Mouse (Mus musculus): ENCODE results near the gene B9d2. TPM values are rescaled to one million over a fixed set of nuclear protein-coding genes. Genes with fewer than 3 reads are reported as not detected.

Gene B9d2
- polyA plus RNA-seq, 1 experiment from 2014 or later = 26.4 TPM

GRCm38 (mm10) chr7:25655601-25656428, 24.8 kb upstream of the B9d2 start:
- Histone ChIP-seq H3K27ac (no peak overlapping the region), H3K36me3 (no peaks in the 10 kb centered on the region; the same call in 1 of the 2 replicates), H3K9me3 (no peaks in the 10 kb centered on the region), H3K4me2 (no peak overlapping the region), H3K4me3 (no peak overlapping the region), H3K4me1 (peaks cover 20% of the 10 kb centered on the region), H3K9ac (no peak overlapping the region), H3K27me3 (no peaks in the 10 kb centered on the region)
- 73% methylated on average over 11 of the region's 11 CpGs for WGBS
- no peak for ATAC-seq (ENCODE audit: insufficient number of reproducible peaks, insufficient read depth, low FRiP score, low TSS enrichment, low read depth)

DNA sequence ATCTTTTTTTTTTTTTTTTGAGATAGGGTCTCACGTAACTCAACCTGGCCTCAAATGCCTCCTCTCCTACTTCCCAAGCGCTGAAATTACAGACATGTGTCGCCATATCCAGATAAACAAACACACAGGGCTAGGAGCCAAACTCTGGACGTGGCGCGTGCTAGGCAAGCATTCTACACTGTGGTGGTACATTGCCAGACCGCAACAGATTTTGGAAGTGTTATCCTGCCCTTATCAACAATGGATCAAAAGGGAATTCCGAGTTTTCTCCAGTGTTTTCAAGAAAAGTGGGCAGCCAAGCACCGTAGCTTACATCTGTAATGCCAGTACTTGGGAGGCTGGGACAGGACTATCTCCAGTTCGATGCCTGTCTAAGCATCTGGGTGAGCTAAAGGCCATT, 22.8 kb upstream of the B9d2 start:
- WGBS = 35% methylated on average over 10 of the region's 10 CpGs
- Histone ChIP-seq H3K4me2 (peak overlapping the region; percentile 86), H3K36me3 (peaks cover 9% of the 10 kb centered on the region), H3K9me3 (no peaks in the 10 kb centered on the region), H3K4me1 (peaks cover 20% of the 10 kb centered on the region), H3K27me3 (no peaks in the 10 kb centered on the region), H3K9ac (peak overlapping the region; percentile 80), H3K27ac (no peak overlapping the region), H3K4me3 (peak overlapping the region; percentile 71)
- no peak for ATAC-seq (ENCODE audit: insufficient number of reproducible peaks, insufficient read depth, low FRiP score, low TSS enrichment, low read depth)

DNA sequence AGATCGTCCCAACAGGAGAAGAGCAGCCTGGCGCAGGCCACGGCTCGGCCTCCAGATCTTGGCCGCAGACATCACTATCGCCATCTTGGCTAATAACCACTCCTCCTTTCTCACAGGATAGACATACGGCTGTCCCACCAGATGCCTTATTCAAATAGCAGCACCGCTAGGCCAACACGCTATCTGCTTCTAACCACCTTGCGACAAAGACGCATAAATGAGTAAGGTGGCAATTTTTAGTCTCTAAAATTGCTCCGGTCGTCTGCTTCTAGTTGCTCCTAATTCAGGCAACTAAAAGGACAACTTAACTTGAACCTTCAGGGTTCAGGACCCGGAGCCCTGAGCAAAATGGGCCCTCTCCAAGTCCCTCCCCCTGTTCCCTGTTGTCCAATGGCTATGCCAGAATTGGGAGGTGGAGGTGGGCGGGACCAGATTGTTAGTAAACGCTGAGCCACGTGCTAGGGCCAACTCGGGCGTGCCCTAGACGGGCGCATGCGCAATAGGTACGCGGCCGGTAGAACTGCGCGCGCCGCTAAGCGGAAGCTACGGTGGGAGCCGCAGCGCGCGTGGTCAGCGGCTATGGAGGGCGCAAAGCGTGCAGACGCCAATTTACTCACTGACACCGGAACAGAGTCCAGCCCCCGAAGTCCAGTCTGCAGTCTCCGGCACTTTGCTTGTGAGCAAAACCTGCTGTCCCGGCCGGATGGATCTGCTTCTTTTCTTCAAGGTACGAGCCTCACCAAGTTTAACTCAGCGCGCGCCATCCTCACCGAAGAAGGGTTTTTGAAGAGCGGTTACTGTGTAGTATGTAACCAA, 21.7 kb upstream of the B9d2 start, which contains the start of the genes Bckdha and Exosc5:
Gene Bckdha (minus strand): TSS at position 325 of the 816 bp plus-strand sequence.
Gene Exosc5 (plus strand): TSS at position 508 of the 816 bp plus-strand sequence.
- peak; percentile 97 for ATAC-seq (ENCODE audit: insufficient number of reproducible peaks, insufficient read depth, low FRiP score, low TSS enrichment, low read depth)
- H3K9me3 ChIP-seq = no peaks in the 10 kb centered on the region
- H3K9ac ChIP-seq = peak within 1 kb of the TSS; percentile 80
- H3K27me3 ChIP-seq = no peaks in the 10 kb centered on the region
- 0 out of 2 replicates have a peak within 1 kb of the TSS, but pooled peaks have one; percentile 11 for H3K27ac ChIP-seq
- H3K4me2 ChIP-seq = peak within 1 kb of the TSS; percentile 86
- WGBS = under 1% methylated on average over 50 of the region's 50 CpGs
- peaks cover 19% of the 10 kb centered on the region for H3K36me3 ChIP-seq
- peak within 1 kb of the TSS; percentile 71 for H3K4me3 ChIP-seq
- peaks cover 20% of the 10 kb centered on the region for H3K4me1 ChIP-seq

DNA sequence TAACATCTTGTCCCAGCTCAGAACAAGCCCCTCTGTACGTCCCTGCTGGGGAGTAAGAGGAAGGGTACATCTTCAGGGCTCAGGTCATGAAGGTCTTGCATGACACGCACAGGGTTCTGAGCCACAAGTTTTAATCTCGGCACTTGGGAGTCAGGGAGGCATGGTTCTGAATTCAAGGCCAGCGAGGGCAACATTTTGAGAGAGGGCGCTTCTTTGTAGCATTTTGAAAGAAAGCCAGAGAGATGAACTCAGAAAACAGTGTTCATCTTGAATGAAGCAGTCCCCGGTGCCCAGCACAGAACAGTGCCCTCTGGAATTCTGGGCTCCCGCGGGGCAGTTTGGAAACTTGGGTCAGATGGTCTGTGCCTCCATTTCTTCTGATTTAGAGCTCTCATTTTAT, 14.2 kb upstream of the B9d2 start:
- Histone ChIP-seq H3K4me2 (no peak overlapping the region), H3K27me3 (no peaks in the 10 kb centered on the region), H3K27ac (no peak overlapping the region), H3K4me1 (no peaks in the 10 kb centered on the region; the same call in 1 of the 2 replicates), H3K4me3 (no peak overlapping the region), H3K36me3 (peaks cover 68% of the 10 kb centered on the region), H3K9ac (no peak overlapping the region), H3K9me3 (no peaks in the 10 kb centered on the region)
- no peak for ATAC-seq (ENCODE audit: insufficient number of reproducible peaks, insufficient read depth, low FRiP score, low TSS enrichment, low read depth)
- 94% methylated on average over 8 of the region's 8 CpGs for WGBS

DNA sequence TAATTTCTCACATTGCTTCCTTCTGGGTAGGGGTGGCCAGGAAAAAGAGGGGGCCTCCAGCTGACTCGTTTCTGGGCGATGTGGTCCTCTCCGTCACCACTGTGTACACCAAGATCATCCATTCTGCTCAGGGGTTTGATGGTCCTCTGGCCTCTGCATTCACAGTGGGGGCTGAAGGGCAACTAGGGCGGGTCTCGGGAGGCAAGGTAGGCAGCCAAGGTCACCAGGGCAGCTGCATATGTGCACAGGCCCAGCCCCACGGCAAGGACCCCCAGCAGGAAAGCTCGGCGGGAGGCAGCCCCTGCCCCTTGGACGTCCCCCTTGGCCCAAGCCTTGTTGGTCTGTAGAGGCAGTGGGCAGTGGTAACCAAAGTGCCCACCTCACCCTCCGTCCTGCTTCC, 11.4 kb upstream of the B9d2 start:
- peaks cover 51% of the 10 kb centered on the region for H3K36me3 ChIP-seq
- no peak overlapping the region for H3K27ac ChIP-seq
- H3K4me2 ChIP-seq = no peak overlapping the region
- no peak overlapping the region for H3K4me3 ChIP-seq
- H3K9me3 ChIP-seq = no peaks in the 10 kb centered on the region
- 90% methylated on average over 10 of the region's 10 CpGs for WGBS
- no peak overlapping the region for H3K9ac ChIP-seq
- H3K27me3 ChIP-seq = peaks cover 16% of the 10 kb centered on the region
- no peak for ATAC-seq (ENCODE audit: insufficient number of reproducible peaks, insufficient read depth, low FRiP score, low TSS enrichment, low read depth)
- H3K4me1 ChIP-seq = no peaks in the 10 kb centered on the region; the same call in 1 of the 2 replicates

DNA sequence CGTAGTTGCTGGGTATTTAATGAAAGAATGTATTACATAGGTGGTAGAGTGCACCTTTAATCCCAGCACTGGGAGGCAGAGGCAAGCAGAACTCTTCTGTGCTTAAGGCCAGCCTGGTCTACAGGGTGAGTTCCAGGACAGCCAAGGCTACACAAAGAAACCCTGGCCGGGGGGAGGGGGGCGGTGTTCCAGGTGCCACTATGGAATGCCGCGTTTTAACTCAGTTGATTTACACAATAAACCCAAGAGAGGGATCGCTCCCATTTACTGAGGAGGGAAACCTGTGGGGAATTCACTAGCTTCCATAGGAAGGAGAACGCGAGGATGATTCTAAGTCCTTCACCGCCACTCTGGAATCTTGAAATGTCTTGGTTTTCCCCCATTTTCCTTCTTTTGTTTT, 10.9 kb upstream of the B9d2 start:
- Histone ChIP-seq H3K9ac (no peak overlapping the region), H3K27me3 (peaks cover 20% of the 10 kb centered on the region), H3K4me1 (peaks cover 2% of the 10 kb centered on the region), H3K9me3 (no peaks in the 10 kb centered on the region), H3K27ac (no peak overlapping the region), H3K36me3 (peaks cover 47% of the 10 kb centered on the region), H3K4me3 (no peak overlapping the region), H3K4me2 (no peak overlapping the region)
- 83% methylated on average over 9 of the region's 9 CpGs for WGBS
- no peak for ATAC-seq (ENCODE audit: insufficient number of reproducible peaks, insufficient read depth, low FRiP score, low TSS enrichment, low read depth)

GRCm38 (mm10) chr7:25670096-25670495, 10.5 kb upstream of the B9d2 start:
- H3K27me3 ChIP-seq = peaks cover 25% of the 10 kb centered on the region
- H3K27ac ChIP-seq = no peak overlapping the region
- no peak overlapping the region for H3K9ac ChIP-seq
- no peak for ATAC-seq (ENCODE audit: insufficient number of reproducible peaks, insufficient read depth, low FRiP score, low TSS enrichment, low read depth)
- no peak overlapping the region for H3K4me3 ChIP-seq
- H3K4me2 ChIP-seq = no peak overlapping the region
- 87% methylated on average over 4 of the region's 4 CpGs for WGBS
- H3K36me3 ChIP-seq = peaks cover 42% of the 10 kb centered on the region
- peaks cover 7% of the 10 kb centered on the region for H3K4me1 ChIP-seq
- H3K9me3 ChIP-seq = no peaks in the 10 kb centered on the region

GRCm38 (mm10) chr7:25671686-25672085, 8.9 kb upstream of the B9d2 start:
- no peak overlapping the region for H3K4me2 ChIP-seq
- H3K36me3 ChIP-seq = peaks cover 31% of the 10 kb centered on the region
- WGBS = 73% methylated on average over 2 of the region's 2 CpGs
- no peak for ATAC-seq (ENCODE audit: insufficient number of reproducible peaks, insufficient read depth, low FRiP score, low TSS enrichment, low read depth)
- H3K27ac ChIP-seq = no peak overlapping the region
- peaks cover 13% of the 10 kb centered on the region for H3K4me1 ChIP-seq
- H3K9me3 ChIP-seq = no peaks in the 10 kb centered on the region
- H3K27me3 ChIP-seq = peaks cover 39% of the 10 kb centered on the region
- no peak overlapping the region for H3K9ac ChIP-seq
- no peak overlapping the region for H3K4me3 ChIP-seq

- H3K9me3 ChIP-seq = no peaks in the 10 kb centered on the region
- H3K9ac ChIP-seq = no peak overlapping the region
- H3K4me1 ChIP-seq = peaks cover 16% of the 10 kb centered on the region
- H3K36me3 ChIP-seq = peaks cover 24% of the 10 kb centered on the region
- H3K27ac ChIP-seq = no peak overlapping the region
- no peak overlapping the region for H3K4me2 ChIP-seq
- 55% methylated on average over 4 of the region's 4 CpGs for WGBS
- peaks cover 40% of the 10 kb centered on the region for H3K27me3 ChIP-seq
- no peak for ATAC-seq (ENCODE audit: insufficient number of reproducible peaks, insufficient read depth, low FRiP score, low TSS enrichment, low read depth)
- no peak overlapping the region for H3K4me3 ChIP-seq
Observed at GRCm38 (mm10) chr7:25672442-25672841, 8.1 kb upstream of the B9d2 start.

GRCm38 (mm10) chr7:25674297-25674696, 6.3 kb upstream of the B9d2 start:
- Histone ChIP-seq H3K4me1 (peaks cover 16% of the 10 kb centered on the region), H3K4me2 (peak overlapping the region; percentile 65; the same call in 1 of the 2 replicates), H3K9ac (peak overlapping the region; percentile 66; the same call in 1 of the 2 replicates), H3K9me3 (no peaks in the 10 kb centered on the region), H3K4me3 (no peak overlapping the region), H3K27me3 (peaks cover 54% of the 10 kb centered on the region), H3K27ac (no peak overlapping the region), H3K36me3 (peaks cover 5% of the 10 kb centered on the region; the same call in 1 of the 2 replicates)
- no peak for ATAC-seq (ENCODE audit: insufficient number of reproducible peaks, insufficient read depth, low FRiP score, low TSS enrichment, low read depth)
- WGBS = 27% methylated on average over 9 of the region's 9 CpGs

GRCm38 (mm10) chr7:25674719-25675300, 5.8 kb upstream of the B9d2 start, which contains the start of gene Tmem91:
Gene Tmem91 (minus strand): TSS chr7:25675166.
- H3K27me3 ChIP-seq = peaks cover 57% of the 10 kb centered on the region
- no peak for ATAC-seq (ENCODE audit: insufficient number of reproducible peaks, insufficient read depth, low FRiP score, low TSS enrichment, low read depth)
- WGBS = 3% methylated on average over 29 of the region's 29 CpGs
- no peaks in the 10 kb centered on the region for H3K9me3 ChIP-seq
- peak within 1 kb of the TSS; percentile 65 for H3K4me2 ChIP-seq
- no peak within 1 kb of the TSS for H3K27ac ChIP-seq
- peaks cover under 1% of the 10 kb centered on the region; the same call in 1 of the 2 replicates for H3K36me3 ChIP-seq
- H3K9ac ChIP-seq = peak within 1 kb of the TSS; percentile 66
- H3K4me1 ChIP-seq = peaks cover 16% of the 10 kb centered on the region
- peak within 1 kb of the TSS; percentile 37 for H3K4me3 ChIP-seq

Data from embryonic facial prominence, embryonic 13.5 days (tissue).